Mouse (Mus musculus): Measurements from ENCODE around the gene Nkx2-4. TPM values are rescaled to one million over a fixed set of nuclear protein-coding genes. Genes with fewer than 3 reads are reported as not detected.

Nkx2-4 gene
- polyA plus RNA-seq (2011; ENCODE audit: insufficient read depth, insufficient read length, low read depth, missing spikeins): not detected in 2 replicates

GRCm38 (mm10) chr2:147085072-147085870, at the start of gene Nkx2-4:
TSS of gene Nkx2-4 (minus strand) at chr2:147085445.
- H3K27me3 ChIP-seq (ENCODE audit: control insufficient read depth, insufficient read depth, low read length, poor library complexity, severe bottlenecking): peaks cover 29% of the 10 kb centered on the region
- H3K9me3 ChIP-seq (replicated peaks; ENCODE audit: control insufficient read depth, insufficient read depth, low read length, poor library complexity, severe bottlenecking): no peaks in the 10 kb centered on the region
- no peak for TF ChIP-seq POLR2A (IDR thresholded peaks at IDR 0.05; ENCODE audit: insufficient read depth, low read length)
- TF ChIP-seq EP300 (IDR thresholded peaks at IDR 0.05; ENCODE audit: insufficient read depth, low read depth, low read length): no peak
- TF ChIP-seq CTCF (IDR thresholded peaks at IDR 0.05; ENCODE audit: low read depth, low read length): no peak
- H3K4me1 ChIP-seq (ENCODE audit: control insufficient read depth, insufficient read depth, low read length): no peaks in the 10 kb centered on the region
- H3K4me3 ChIP-seq (ENCODE audit: low read depth, low read length): peak within 1 kb of the TSS; percentile 75
- H3K36me3 ChIP-seq (ENCODE audit: control insufficient read depth, insufficient read depth, low read length, poor library complexity, severe bottlenecking): no peaks in the 10 kb centered on the region
- peak within 1 kb of the TSS; percentile 93 for H3K9ac ChIP-seq (ENCODE audit: low read depth, poor library complexity, severe bottlenecking)
- H3K27ac ChIP-seq (ENCODE audit: insufficient read depth, low read length): no peak within 1 kb of the TSS

- H3K9ac ChIP-seq (ENCODE audit: low read depth, poor library complexity, severe bottlenecking): no peak overlapping the region
- no peak for TF ChIP-seq POLR2A (IDR thresholded peaks at IDR 0.05; ENCODE audit: insufficient read depth, low read length)
Observed at GRCm38 (mm10) chr2:147127366-147127765, 42.1 kb upstream of the Nkx2-4 start.

GRCm38 (mm10) chr2:147119736-147120135, 34.5 kb upstream of the Nkx2-4 start:
- Histone ChIP-seq H3K9ac (ENCODE audit: low read depth, poor library complexity, severe bottlenecking) (no peak overlapping the region), H3K4me1 (ENCODE audit: control insufficient read depth, insufficient read depth, low read length) (no peaks in the 10 kb centered on the region), H3K9me3 (replicated peaks; ENCODE audit: control insufficient read depth, insufficient read depth, low read length, poor library complexity, severe bottlenecking) (0 out of 2 replicates have a peak, but pooled peaks cover 2% of the 10 kb centered on the region), H3K4me3 (ENCODE audit: low read depth, low read length) (no peak overlapping the region), H3K27ac (ENCODE audit: insufficient read depth, low read length) (no peak overlapping the region), H3K36me3 (ENCODE audit: control insufficient read depth, insufficient read depth, low read length, poor library complexity, severe bottlenecking) (no peaks in the 10 kb centered on the region), H3K27me3 (ENCODE audit: control insufficient read depth, insufficient read depth, low read length, poor library complexity, severe bottlenecking) (no peaks in the 10 kb centered on the region)
- no peak for TF ChIP-seq EP300 (IDR thresholded peaks at IDR 0.05; ENCODE audit: insufficient read depth, low read depth, low read length)
- no peak for TF ChIP-seq POLR2A (IDR thresholded peaks at IDR 0.05; ENCODE audit: insufficient read depth, low read length)
- TF ChIP-seq CTCF (IDR thresholded peaks at IDR 0.05; ENCODE audit: low read depth, low read length): no peak

More at GRCm38 (mm10) chr2:147127366-147127765, 42.1 kb upstream of the Nkx2-4 start:
- Histone ChIP-seq H3K27ac (ENCODE audit: insufficient read depth, low read length) (no peak overlapping the region), H3K4me1 (ENCODE audit: control insufficient read depth, insufficient read depth, low read length) (no peaks in the 10 kb centered on the region), H3K36me3 (ENCODE audit: control insufficient read depth, insufficient read depth, low read length, poor library complexity, severe bottlenecking) (no peaks in the 10 kb centered on the region), H3K4me3 (ENCODE audit: low read depth, low read length) (no peak overlapping the region), H3K27me3 (ENCODE audit: control insufficient read depth, insufficient read depth, low read length, poor library complexity, severe bottlenecking) (no peaks in the 10 kb centered on the region), H3K9me3 (replicated peaks; ENCODE audit: control insufficient read depth, insufficient read depth, low read length, poor library complexity, severe bottlenecking) (no peaks in the 10 kb centered on the region)

GRCm38 (mm10) chr2:147086441-147086840, 1.2 kb upstream of the Nkx2-4 start:
- H3K4me1 ChIP-seq (ENCODE audit: control insufficient read depth, insufficient read depth, low read length): no peaks in the 10 kb centered on the region
- H3K27ac ChIP-seq (ENCODE audit: insufficient read depth, low read length): no peak overlapping the region
- no peak for TF ChIP-seq POLR2A (IDR thresholded peaks at IDR 0.05; ENCODE audit: insufficient read depth, low read length)
- TF ChIP-seq CTCF (IDR thresholded peaks at IDR 0.05; ENCODE audit: low read depth, low read length): no peak
- TF ChIP-seq EP300 (IDR thresholded peaks at IDR 0.05; ENCODE audit: insufficient read depth, low read depth, low read length): no peak
- peaks cover 29% of the 10 kb centered on the region for H3K27me3 ChIP-seq (ENCODE audit: control insufficient read depth, insufficient read depth, low read length, poor library complexity, severe bottlenecking)
- H3K9me3 ChIP-seq (replicated peaks; ENCODE audit: control insufficient read depth, insufficient read depth, low read length, poor library complexity, severe bottlenecking): no peaks in the 10 kb centered on the region
- H3K9ac ChIP-seq (ENCODE audit: low read depth, poor library complexity, severe bottlenecking): no peak overlapping the region
- H3K4me3 ChIP-seq (ENCODE audit: low read depth, low read length): no peak overlapping the region
- H3K36me3 ChIP-seq (ENCODE audit: control insufficient read depth, insufficient read depth, low read length, poor library complexity, severe bottlenecking): no peaks in the 10 kb centered on the region

GRCm38 (mm10) chr2:147085937-147086336, 692 bp upstream of the Nkx2-4 start:
- H3K4me3 ChIP-seq (ENCODE audit: low read depth, low read length): no peak overlapping the region
- TF ChIP-seq CTCF (IDR thresholded peaks at IDR 0.05; ENCODE audit: low read depth, low read length): no peak
- no peak for TF ChIP-seq EP300 (IDR thresholded peaks at IDR 0.05; ENCODE audit: insufficient read depth, low read depth, low read length)
- no peak for TF ChIP-seq POLR2A (IDR thresholded peaks at IDR 0.05; ENCODE audit: insufficient read depth, low read length)

GRCm38 (mm10) chr2:147084366-147085071, 726 bp downstream of the Nkx2-4 start:
- H3K27me3 ChIP-seq (ENCODE audit: control insufficient read depth, insufficient read depth, low read length, poor library complexity, severe bottlenecking): peaks cover 29% of the 10 kb centered on the region
- H3K9ac ChIP-seq (ENCODE audit: low read depth, poor library complexity, severe bottlenecking): peak overlapping the region; percentile 93
- H3K27ac ChIP-seq (ENCODE audit: insufficient read depth, low read length): no peak overlapping the region

More at GRCm38 (mm10) chr2:147085937-147086336, 692 bp upstream of the Nkx2-4 start:
- Histone ChIP-seq H3K9ac (ENCODE audit: low read depth, poor library complexity, severe bottlenecking) (no peak overlapping the region), H3K27ac (ENCODE audit: insufficient read depth, low read length) (no peak overlapping the region), H3K9me3 (replicated peaks; ENCODE audit: control insufficient read depth, insufficient read depth, low read length, poor library complexity, severe bottlenecking) (no peaks in the 10 kb centered on the region), H3K4me1 (ENCODE audit: control insufficient read depth, insufficient read depth, low read length) (no peaks in the 10 kb centered on the region), H3K36me3 (ENCODE audit: control insufficient read depth, insufficient read depth, low read length, poor library complexity, severe bottlenecking) (no peaks in the 10 kb centered on the region), H3K27me3 (ENCODE audit: control insufficient read depth, insufficient read depth, low read length, poor library complexity, severe bottlenecking) (peaks cover 29% of the 10 kb centered on the region)

More at GRCm38 (mm10) chr2:147084366-147085071, 726 bp downstream of the Nkx2-4 start:
- H3K4me1 ChIP-seq (ENCODE audit: control insufficient read depth, insufficient read depth, low read length): no peaks in the 10 kb centered on the region
- peak overlapping the region; percentile 75 for H3K4me3 ChIP-seq (ENCODE audit: low read depth, low read length)
- H3K36me3 ChIP-seq (ENCODE audit: control insufficient read depth, insufficient read depth, low read length, poor library complexity, severe bottlenecking): no peaks in the 10 kb centered on the region
- TF ChIP-seq EP300 (IDR thresholded peaks at IDR 0.05; ENCODE audit: insufficient read depth, low read depth, low read length) (no peak), CTCF (IDR thresholded peaks at IDR 0.05; ENCODE audit: low read depth, low read length) (no peak), POLR2A (IDR thresholded peaks at IDR 0.05; ENCODE audit: insufficient read depth, low read length) (no peak)
- H3K9me3 ChIP-seq (replicated peaks; ENCODE audit: control insufficient read depth, insufficient read depth, low read length, poor library complexity, severe bottlenecking): no peaks in the 10 kb centered on the region

Measured in ES-Bruce4 (cell line).